8 mouse cellular contexts compared by ENCODE assay signal in genomic region chr15:27630601-27631383, GRCm38 (mm10). TPM values are rescaled to one million over a fixed set of nuclear protein-coding genes. Genes with fewer than 3 reads are reported as not detected.
A peak's percentile ranks its signal among the peaks of the same experiment; 100 is the strongest.
DNase-seq lines count a peak whose midpoint lies in the region; ATAC-seq lines count a peak whose summit lies in the region.

Gene Otulin, minus strand, starts transcription at chr15:27630693.

- peak; percentile 95 for DNase-seq in T-cell, adult 2 months (ENCODE audit: low spot score)
- peak; percentile 97 to 99 for DNase-seq in cerebellum, postnatal 36 days
- peak; percentile 98 for DNase-seq in frontal cortex, postnatal 36 days (ENCODE audit: low spot score in 2 of 2)
- peak; percentile 96 for DNase-seq in left cerebral cortex, adult 11 months (ENCODE audit: low spot score)
- peak; percentile 98 to 99 for DNase-seq in lung, postnatal 4 days
- peak; percentile 97 for DNase-seq in retina, postnatal 7 days (ENCODE audit: low read depth, low spot score)
- DNase-seq in urinary bladder, adult 2 months (ENCODE audit: low spot score): peak; percentile 99

- H3K4me1 ChIP-seq in hindbrain, embryonic 15.5 days (replicated peaks): peaks cover 27% of the 10 kb centered on the region

- ATAC-seq in hindbrain, embryonic 15.5 days (ENCODE audit: low FRiP score, low read depth): peak; percentile 98

- peak within 1 kb of the TSS; percentile 71 for H3K9ac ChIP-seq in hindbrain, embryonic 15.5 days

- H3K4me2 ChIP-seq in hindbrain, embryonic 15.5 days: peak within 1 kb of the TSS; percentile 90

- no peaks in the 10 kb centered on the region for H3K9me3 ChIP-seq in hindbrain, embryonic 15.5 days

- H3K4me3 ChIP-seq in hindbrain, embryonic 15.5 days: peak within 1 kb of the TSS; percentile 77

- H3K27ac ChIP-seq in hindbrain, embryonic 15.5 days (replicated peaks): peak within 1 kb of the TSS; percentile 69

- WGBS in hindbrain, embryonic 15.5 days: 7% methylated on average over 52 of the region's 56 CpGs

- no peaks in the 10 kb centered on the region for H3K27me3 ChIP-seq in hindbrain, embryonic 15.5 days

- no peaks in the 10 kb centered on the region for H3K36me3 ChIP-seq in hindbrain, embryonic 15.5 days

RNA-seq across cellular contexts. Expression of gene Otulin, which starts in this region (rescaled TPM):
- polyA plus RNA-seq in hindbrain, embryonic 15.5 days (2015; fragmentation: Nextera tagmentation; extraction: Ambion mirVana): 22.4 and 23.5 TPM in 2 replicates
- polyA plus RNA-seq in urinary bladder, adult 2 months (2012; rRNA removed): 26.0 and 26.3 TPM in 2 replicates

Comparison
In these comparisons a context has a peak if more than half of its experiments do, and no peak if none do; other contexts are left out.
1. Peak in every context shown above with its lines: DNase-seq, ATAC-seq, H3K4me3 ChIP-seq and H3K27ac ChIP-seq.